Mouse (Mus musculus): ENCODE data around the gene Foxi1.

Gene Foxi1

GRCm38 (mm10) chr11:34165278-34165677 is 42.6 kb downstream of the Foxi1 start:
- DNase-seq (ENCODE audit: low read depth, low spot score), result no peak

- no peak for DNase-seq (ENCODE audit: low read depth, low spot score)
These were observed 49.0 kb downstream of the Foxi1 start for GRCm38 (mm10) chr11:34158916-34159315.

- no peak for DNase-seq (ENCODE audit: low read depth, low spot score)
These were observed 52.7 kb downstream of the Foxi1 start for GRCm38 (mm10) chr11:34155235-34155634.
